In the genomic region with DNA sequence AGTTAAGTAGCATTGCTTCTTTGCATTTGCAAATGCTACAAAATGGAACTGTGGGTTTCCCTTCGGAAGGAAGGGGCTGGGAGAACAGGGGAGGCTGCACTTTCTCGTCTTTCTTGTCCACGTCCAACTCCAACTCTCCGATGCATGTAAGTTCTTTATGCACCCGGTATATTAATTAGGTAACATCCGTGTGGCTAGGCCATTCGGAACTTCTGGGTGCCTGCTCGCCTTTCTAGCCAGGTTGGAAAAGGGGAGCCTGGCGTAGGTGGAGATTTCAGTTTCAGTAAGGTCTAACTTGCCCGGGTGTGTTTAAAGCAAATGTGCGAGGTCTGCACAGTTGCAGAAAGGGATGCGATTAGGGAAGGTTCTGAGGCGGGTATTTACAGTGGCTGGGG, we compare ENCODE assay signal across 8 mouse cellular contexts. TPM values are rescaled to one million over a fixed set of nuclear protein-coding genes. Genes with fewer than 3 reads are reported as not detected.
DNase-seq lines count a peak whose midpoint lies in the region; ATAC-seq and TF ChIP-seq lines count a peak whose summit lies in the region.

No protein-coding gene starts in this region.

- no peaks in the 10 kb centered on the region for H3K9me3 ChIP-seq in lung, embryonic 16.5 days (ENCODE audit: control insufficient read depth, low read length)
- no peaks in the 10 kb centered on the region for H3K9me3 ChIP-seq in limb, embryonic 12.5 days
- H3K9me3 ChIP-seq in stomach, embryonic 14.5 days (ENCODE audit: control insufficient read depth, low read depth, low read length): no peaks in the 10 kb centered on the region

- TF ChIP-seq CTCF in cerebellum, adult 2 months (IDR thresholded peaks at IDR 0.05; ENCODE audit: borderline replicate concordance, insufficient read depth, low read depth, low read length): no peak

- peak overlapping the region; percentile 65 for H3K27ac ChIP-seq in cerebellum, adult 2 months (ENCODE audit: insufficient read depth, low read length)
- H3K27ac ChIP-seq in lung, embryonic 16.5 days (ENCODE audit: low read length): no peak overlapping the region
- no peak overlapping the region for H3K27ac ChIP-seq in limb, embryonic 12.5 days
- H3K27ac ChIP-seq in stomach, embryonic 14.5 days (ENCODE audit: low read length): no peak overlapping the region

- peak overlapping the region; percentile 68 for H3K4me2 ChIP-seq in lung, embryonic 16.5 days (ENCODE audit: low read depth, low read length)
- peak overlapping the region; percentile 79 for H3K4me2 ChIP-seq in limb, embryonic 12.5 days
- H3K4me2 ChIP-seq in stomach, embryonic 14.5 days (replicated peaks; ENCODE audit: low read depth, low read length): peak overlapping the region; percentile 71

- H3K4me1 ChIP-seq in cerebellum, adult 2 months (ENCODE audit: control insufficient read depth, insufficient read depth, low read length): peaks cover 17% of the 10 kb centered on the region
- H3K4me1 ChIP-seq in lung, embryonic 16.5 days (replicated peaks; ENCODE audit: control insufficient read depth, insufficient read depth, low read length): peaks cover 3% of the 10 kb centered on the region
- peaks cover 24% of the 10 kb centered on the region for H3K4me1 ChIP-seq in limb, embryonic 12.5 days (replicated peaks)
- no peaks in the 10 kb centered on the region for H3K4me1 ChIP-seq in stomach, embryonic 14.5 days (ENCODE audit: control insufficient read depth, insufficient read depth, low read length)

- peak overlapping the region; percentile 64 for H3K4me3 ChIP-seq in cerebellum, adult 2 months (replicated peaks; ENCODE audit: insufficient read depth, low read depth, low read length)
- peak overlapping the region; percentile 52 for H3K4me3 ChIP-seq in lung, embryonic 16.5 days (ENCODE audit: low read length)
- H3K4me3 ChIP-seq in limb, embryonic 12.5 days (replicated peaks): peak overlapping the region; percentile 62
- H3K4me3 ChIP-seq in stomach, embryonic 14.5 days (ENCODE audit: low read depth, low read length): peak overlapping the region; percentile 52

- no peaks in the 10 kb centered on the region for H3K36me3 ChIP-seq in lung, embryonic 16.5 days (ENCODE audit: control insufficient read depth, insufficient read depth, low read length)
- H3K36me3 ChIP-seq in limb, embryonic 12.5 days: no peaks in the 10 kb centered on the region
- no peaks in the 10 kb centered on the region for H3K36me3 ChIP-seq in stomach, embryonic 14.5 days (ENCODE audit: control insufficient read depth, insufficient read depth, low read length)

- H3K27me3 ChIP-seq in cerebellum, adult 2 months (ENCODE audit: control insufficient read depth, insufficient read depth, low read length): no peaks in the 10 kb centered on the region
- peaks cover 59% of the 10 kb centered on the region for H3K27me3 ChIP-seq in lung, embryonic 16.5 days (ENCODE audit: control insufficient read depth, insufficient read depth, low read depth, low read length)
- peaks cover 80% of the 10 kb centered on the region for H3K27me3 ChIP-seq in limb, embryonic 12.5 days
- H3K27me3 ChIP-seq in stomach, embryonic 14.5 days (ENCODE audit: control insufficient read depth, insufficient read depth, low read length): peaks cover 14% of the 10 kb centered on the region; the same call in 1 of the 2 replicates

- ATAC-seq in lung, embryonic 16.5 days (ENCODE audit: low read depth): no peak
- ATAC-seq in limb, embryonic 12.5 days (ENCODE audit: insufficient number of reproducible peaks, insufficient read depth, low FRiP score, low TSS enrichment, low read depth): no peak
- ATAC-seq in stomach, embryonic 14.5 days (ENCODE audit: insufficient number of reproducible peaks, insufficient read depth, low FRiP score, low read depth): no peak
- no peak for ATAC-seq in CD4-positive, CD25-positive, alpha-beta regulatory T cell, adult 4 months

- WGBS in cerebellum, adult 2 months: under 1% methylated on average over 13 of the region's 13 CpGs
- under 1% methylated on average over 13 of the region's 13 CpGs for WGBS in lung, embryonic 16.5 days
- WGBS in limb, embryonic 12.5 days: 2% methylated on average over 13 of the region's 13 CpGs
- under 1% methylated on average over 13 of the region's 13 CpGs for WGBS in stomach, embryonic 14.5 days

- H3K9ac ChIP-seq in lung, embryonic 16.5 days (ENCODE audit: low read length): peak overlapping the region; percentile 48
- H3K9ac ChIP-seq in limb, embryonic 12.5 days (replicated peaks): peak overlapping the region; percentile 63
- H3K9ac ChIP-seq in stomach, embryonic 14.5 days (replicated peaks; ENCODE audit: low read depth, low read length): peak overlapping the region; percentile 36; the same call in 1 of the 2 replicates

- no peak for TF ChIP-seq POLR2A in cerebellum, adult 2 months (IDR thresholded peaks at IDR 0.05; ENCODE audit: borderline replicate concordance, insufficient read depth, low read length)

- peak; percentile 27 to 51 for DNase-seq in cerebellum, adult 2 months
- DNase-seq in cerebellum, adult 9-10 months: no peak
- no peak for DNase-seq in lung, postnatal 10 days
- no peak for DNase-seq in right cerebral cortex, postnatal 10 days (ENCODE audit: low spot score in 2 of 2)

RNA-seq across cellular contexts. Expression of a gene that starts 3.6 kb away (rescaled TPM):
- 63.5 and 71.9 TPM in 2 replicates for polyA plus RNA-seq in cerebellum, adult 2 months (2012; rRNA removed)
- polyA plus RNA-seq in lung, embryonic 16.5 days (2015; fragmentation: Nextera tagmentation; extraction: Ambion mirVana): 1.2 and 1.5 TPM in 2 replicates
- polyA plus RNA-seq in limb, embryonic 12.5 days (2016; fragmentation: Nextera tagmentation; extraction: Ambion mirVana): 7.8 and 10.5 TPM in 2 replicates
- 6.0 and 6.3 TPM in 2 replicates for polyA plus RNA-seq in stomach, embryonic 14.5 days (2014; fragmentation: Nextera tagmentation; extraction: Ambion mirVana)
- under 1 TPM in 1 of 2 experiments, not detected in 1; 0.41 TPM for polyA plus RNA-seq in CD4-positive, CD25-positive, alpha-beta regulatory T cell, adult 4 months (2017; shearing (Covaris generic))

Comparison
In these comparisons a context has a peak if more than half of its experiments do, and no peak if none do; other contexts are left out.
1. DNase-seq: peak in cerebellum, adult 2 months (2 of 2); none in cerebellum, adult 9-10 months (single experiment), lung, postnatal 10 days (single experiment) and right cerebral cortex, postnatal 10 days (0 of 2).
2. Peak in every context shown above with its lines, with median percentiles within 50 percentile points of each other: H3K4me3 ChIP-seq, H3K4me2 ChIP-seq and H3K9ac ChIP-seq.